Mouse (Mus musculus) cerebellum, adult (tissue): Measurements from ENCODE around the gene Afg1l.

Experiments
- ATAC-seq: cut with Nextera tagmentation; 2 replicates; pipeline ENCODE4 v1.9.2; 2017; ENCODE audit warnings: mild to moderate bottlenecking, moderate library complexity, mixed read lengths; ENCODE audit not compliant: insufficient number of reproducible peaks, low FRiP score, low TSS enrichment

Afg1l gene

GRCm38 (mm10) chr10:42306422-42306821 is 171.9 kb downstream of the Afg1l start:
- ATAC-seq = no peak

- ATAC-seq = no peak
Measured at GRCm38 (mm10) chr10:42300805-42301204, 177.6 kb downstream of the Afg1l start.

GRCm38 (mm10) chr10:42299967-42300366 is 178.4 kb downstream of the Afg1l start:
- ATAC-seq = no peak

GRCm38 (mm10) chr10:42299426-42299825 is 178.9 kb downstream of the Afg1l start:
- no peak for ATAC-seq

- no peak for ATAC-seq
Measured at GRCm38 (mm10) chr10:42297954-42298353, 180.4 kb downstream of the Afg1l start.

GRCm38 (mm10) chr10:42297109-42297508 is 181.3 kb downstream of the Afg1l start:
- ATAC-seq = no peak

GRCm38 (mm10) chr10:42296559-42296958 is 181.8 kb downstream of the Afg1l start:
- ATAC-seq = no peak

GRCm38 (mm10) chr10:42295028-42295427 is 183.3 kb downstream of the Afg1l start:
- ATAC-seq = 0 out of 2 replicates have a peak, but pooled peaks have one; percentile 59

GRCm38 (mm10) chr10:42294392-42294791 is 184.0 kb downstream of the Afg1l start:
- no peak for ATAC-seq

- ATAC-seq = no peak
Measured at GRCm38 (mm10) chr10:42293877-42294276, 184.5 kb downstream of the Afg1l start.

GRCm38 (mm10) chr10:42291360-42291759 is 187.0 kb downstream of the Afg1l start:
- 0 out of 2 replicates have a peak, but pooled peaks have one; percentile 26 for ATAC-seq

GRCm38 (mm10) chr10:42287666-42288065 is 190.7 kb downstream of the Afg1l start:
- ATAC-seq = no peak

- no peak for ATAC-seq
Measured at GRCm38 (mm10) chr10:42278307-42278850, 200.0 kb downstream of the Afg1l start.

- peak; percentile 85 for ATAC-seq
Measured at GRCm38 (mm10) chr10:42277476-42278306, 200.7 kb downstream of the Afg1l start.

GRCm38 (mm10) chr10:42276507-42277345 is 201.6 kb downstream of the Afg1l start, which contains the start of gene Foxo3:
Gene Foxo3, minus strand, starts transcription at chr10:42276755.
- peak; percentile 54 for ATAC-seq

- no peak for ATAC-seq
Measured at GRCm38 (mm10) chr10:42275871-42276501, 202.4 kb downstream of the Afg1l start.

- no peak for ATAC-seq
Measured at GRCm38 (mm10) chr10:42275401-42275870, 202.9 kb downstream of the Afg1l start.

GRCm38 (mm10) chr10:42274712-42275400 is 203.5 kb downstream of the Afg1l start:
- ATAC-seq = no peak
